Mouse (Mus musculus): ENCODE results near the gene Tcp11l2. TPM values are rescaled to one million over a fixed set of nuclear protein-coding genes. Genes with fewer than 3 reads are reported as not detected.

The Tcp11l2 gene
- polyA plus RNA-seq, 1 experiment from 2014 or later = 22.1 TPM

- peak within 1 kb of the TSS; percentile 87 for H3K27ac ChIP-seq (replicated peaks; ENCODE audit: low read depth, low read length)
- WGBS = 8% methylated on average over 53 of the region's 53 CpGs
- peak within 1 kb of the TSS; percentile 75 for H3K4me2 ChIP-seq (ENCODE audit: low read length)
- H3K4me3 ChIP-seq (replicated peaks; ENCODE audit: low read depth, low read length) = peak within 1 kb of the TSS; percentile 61
- H3K36me3 ChIP-seq (ENCODE audit: control insufficient read depth, insufficient read depth, low read length) = no peaks in the 10 kb centered on the region
- H3K9ac ChIP-seq (replicated peaks; ENCODE audit: low read length) = peak within 1 kb of the TSS; percentile 60
- DNase-seq = peak; percentile 96
- peaks cover 12% of the 10 kb centered on the region for H3K4me1 ChIP-seq (ENCODE audit: control insufficient read depth, insufficient read depth, low read length)
- H3K9me3 ChIP-seq (ENCODE audit: control insufficient read depth, low read length) = no peaks in the 10 kb centered on the region
- no peaks in the 10 kb centered on the region for H3K27me3 ChIP-seq (ENCODE audit: control insufficient read depth, insufficient read depth, low read length)
- peak; percentile 96 for ATAC-seq (ENCODE audit: low FRiP score, low TSS enrichment)
These were observed 45.7 kb downstream of the Tcp11l2 start, which contains the start of gene Polr3b for GRCm38 (mm10) chr10:84621826-84622790. Gene Polr3b, plus strand, starts transcription at chr10:84622292.

GRCm38 (mm10) chr10:84631182-84631581 is 54.8 kb downstream of the Tcp11l2 start:
- no peaks in the 10 kb centered on the region for H3K27me3 ChIP-seq (ENCODE audit: control insufficient read depth, insufficient read depth, low read length)
- H3K9ac ChIP-seq (replicated peaks; ENCODE audit: low read length) = no peak overlapping the region
- H3K4me2 ChIP-seq (ENCODE audit: low read length) = no peak overlapping the region
- 62% methylated on average over 5 of the region's 5 CpGs for WGBS
- H3K9me3 ChIP-seq (ENCODE audit: control insufficient read depth, low read length) = no peaks in the 10 kb centered on the region
- no peak overlapping the region for H3K27ac ChIP-seq (replicated peaks; ENCODE audit: low read depth, low read length)
- ATAC-seq (ENCODE audit: low FRiP score, low TSS enrichment) = no peak
- peak; percentile 64 for DNase-seq
- H3K36me3 ChIP-seq (ENCODE audit: control insufficient read depth, insufficient read depth, low read length) = peaks cover 44% of the 10 kb centered on the region
- H3K4me1 ChIP-seq (ENCODE audit: control insufficient read depth, insufficient read depth, low read length) = no peaks in the 10 kb centered on the region
- no peak overlapping the region for H3K4me3 ChIP-seq (replicated peaks; ENCODE audit: low read depth, low read length)

GRCm38 (mm10) chr10:84632005-84632404 is 55.6 kb downstream of the Tcp11l2 start:
- Histone ChIP-seq H3K36me3 (ENCODE audit: control insufficient read depth, insufficient read depth, low read length) (peaks cover 52% of the 10 kb centered on the region), H3K4me3 (replicated peaks; ENCODE audit: low read depth, low read length) (no peak overlapping the region), H3K9ac (replicated peaks; ENCODE audit: low read length) (no peak overlapping the region), H3K27me3 (ENCODE audit: control insufficient read depth, insufficient read depth, low read length) (no peaks in the 10 kb centered on the region), H3K4me2 (ENCODE audit: low read length) (no peak overlapping the region), H3K9me3 (ENCODE audit: control insufficient read depth, low read length) (no peaks in the 10 kb centered on the region), H3K4me1 (ENCODE audit: control insufficient read depth, insufficient read depth, low read length) (no peaks in the 10 kb centered on the region), H3K27ac (replicated peaks; ENCODE audit: low read depth, low read length) (no peak overlapping the region)
- no peak for DNase-seq
- no peak for ATAC-seq (ENCODE audit: low FRiP score, low TSS enrichment)
- 89% methylated on average over 4 of the region's 4 CpGs for WGBS

- H3K27me3 ChIP-seq (ENCODE audit: control insufficient read depth, insufficient read depth, low read length) = no peaks in the 10 kb centered on the region
- no peak overlapping the region for H3K27ac ChIP-seq (replicated peaks; ENCODE audit: low read depth, low read length)
- peaks cover 69% of the 10 kb centered on the region for H3K36me3 ChIP-seq (ENCODE audit: control insufficient read depth, insufficient read depth, low read length)
- no peak overlapping the region for H3K9ac ChIP-seq (replicated peaks; ENCODE audit: low read length)
- H3K4me1 ChIP-seq (ENCODE audit: control insufficient read depth, insufficient read depth, low read length) = no peaks in the 10 kb centered on the region
- no peaks in the 10 kb centered on the region for H3K9me3 ChIP-seq (ENCODE audit: control insufficient read depth, low read length)
- 95% methylated on average over 10 of the region's 10 CpGs for WGBS
- ATAC-seq (ENCODE audit: low FRiP score, low TSS enrichment) (no peak), DNase-seq (no peak)
- no peak overlapping the region for H3K4me2 ChIP-seq (ENCODE audit: low read length)
- H3K4me3 ChIP-seq (replicated peaks; ENCODE audit: low read depth, low read length) = no peak overlapping the region
These were observed 60.2 kb downstream of the Tcp11l2 start for GRCm38 (mm10) chr10:84636656-84637055.

GRCm38 (mm10) chr10:84638382-84638781 is 62.0 kb downstream of the Tcp11l2 start:
- Histone ChIP-seq H3K27ac (replicated peaks; ENCODE audit: low read depth, low read length) (no peak overlapping the region), H3K4me3 (replicated peaks; ENCODE audit: low read depth, low read length) (no peak overlapping the region), H3K9ac (replicated peaks; ENCODE audit: low read length) (no peak overlapping the region), H3K36me3 (ENCODE audit: control insufficient read depth, insufficient read depth, low read length) (peaks cover 61% of the 10 kb centered on the region), H3K27me3 (ENCODE audit: control insufficient read depth, insufficient read depth, low read length) (no peaks in the 10 kb centered on the region), H3K4me2 (ENCODE audit: low read length) (no peak overlapping the region), H3K4me1 (ENCODE audit: control insufficient read depth, insufficient read depth, low read length) (no peaks in the 10 kb centered on the region), H3K9me3 (ENCODE audit: control insufficient read depth, low read length) (no peaks in the 10 kb centered on the region)
- 90% methylated on average over 4 of the region's 4 CpGs for WGBS
- no peak for ATAC-seq (ENCODE audit: low FRiP score, low TSS enrichment)
- DNase-seq = no peak

GRCm38 (mm10) chr10:84639525-84640287 is 63.3 kb downstream of the Tcp11l2 start:
- Histone ChIP-seq H3K36me3 (ENCODE audit: control insufficient read depth, insufficient read depth, low read length) (peaks cover 58% of the 10 kb centered on the region), H3K4me2 (ENCODE audit: low read length) (no peak overlapping the region), H3K27ac (replicated peaks; ENCODE audit: low read depth, low read length) (no peak overlapping the region), H3K9ac (replicated peaks; ENCODE audit: low read length) (no peak overlapping the region), H3K4me3 (replicated peaks; ENCODE audit: low read depth, low read length) (no peak overlapping the region), H3K9me3 (ENCODE audit: control insufficient read depth, low read length) (no peaks in the 10 kb centered on the region), H3K4me1 (ENCODE audit: control insufficient read depth, insufficient read depth, low read length) (no peaks in the 10 kb centered on the region), H3K27me3 (ENCODE audit: control insufficient read depth, insufficient read depth, low read length) (no peaks in the 10 kb centered on the region)
- DNase-seq = no peak
- 85% methylated on average over 4 of the region's 4 CpGs for WGBS
- ATAC-seq (ENCODE audit: low FRiP score, low TSS enrichment) = no peak

GRCm38 (mm10) chr10:84640861-84641260 is 64.4 kb downstream of the Tcp11l2 start:
- 61% methylated on average over 7 of the region's 7 CpGs for WGBS
- H3K9ac ChIP-seq (replicated peaks; ENCODE audit: low read length) = no peak overlapping the region
- no peaks in the 10 kb centered on the region for H3K4me1 ChIP-seq (ENCODE audit: control insufficient read depth, insufficient read depth, low read length)
- H3K27me3 ChIP-seq (ENCODE audit: control insufficient read depth, insufficient read depth, low read length) = no peaks in the 10 kb centered on the region
- H3K36me3 ChIP-seq (ENCODE audit: control insufficient read depth, insufficient read depth, low read length) = peaks cover 50% of the 10 kb centered on the region
- ATAC-seq (ENCODE audit: low FRiP score, low TSS enrichment) (no peak), DNase-seq (no peak)
- no peaks in the 10 kb centered on the region for H3K9me3 ChIP-seq (ENCODE audit: control insufficient read depth, low read length)
- no peak overlapping the region for H3K27ac ChIP-seq (replicated peaks; ENCODE audit: low read depth, low read length)
- no peak overlapping the region for H3K4me2 ChIP-seq (ENCODE audit: low read length)
- H3K4me3 ChIP-seq (replicated peaks; ENCODE audit: low read depth, low read length) = no peak overlapping the region

GRCm38 (mm10) chr10:84641576-84641975 is 65.2 kb downstream of the Tcp11l2 start:
- DNase-seq = peak; percentile 78
- no peak overlapping the region for H3K4me2 ChIP-seq (ENCODE audit: low read length)
- no peaks in the 10 kb centered on the region for H3K4me1 ChIP-seq (ENCODE audit: control insufficient read depth, insufficient read depth, low read length)
- H3K9me3 ChIP-seq (ENCODE audit: control insufficient read depth, low read length) = no peaks in the 10 kb centered on the region
- no peak overlapping the region for H3K27ac ChIP-seq (replicated peaks; ENCODE audit: low read depth, low read length)
- H3K27me3 ChIP-seq (ENCODE audit: control insufficient read depth, insufficient read depth, low read length) = no peaks in the 10 kb centered on the region
- WGBS = 76% methylated on average over 2 of the region's 2 CpGs
- H3K9ac ChIP-seq (replicated peaks; ENCODE audit: low read length) = no peak overlapping the region
- no peak for ATAC-seq (ENCODE audit: low FRiP score, low TSS enrichment)
- H3K36me3 ChIP-seq (ENCODE audit: control insufficient read depth, insufficient read depth, low read length) = peaks cover 45% of the 10 kb centered on the region
- no peak overlapping the region for H3K4me3 ChIP-seq (replicated peaks; ENCODE audit: low read depth, low read length)

Data from midbrain, embryonic 14.5 days (tissue).